Mouse (Mus musculus) kidney, adult 2 months (tissue): ENCODE results near the gene Taf8.

Experiments used
- CTCF ChIP-seq: fragments of 200-500 bp; conservative IDR thresholded peaks from 2 replicates; pipeline ENCODE4 v1.5.1; 2011; ENCODE audit warnings: low read depth, mild to moderate bottlenecking, control low read depth, low read length, moderate library complexity, mixed read lengths; ENCODE audit not compliant: insufficient read depth, insufficient read length
- POLR2A ChIP-seq: fragments of 200-500 bp; IDR thresholded peaks from one replicate; pipeline ENCODE4 v1.6.1; 2011; ENCODE audit warnings: low read depth, low read length, control low read depth

DNA sequence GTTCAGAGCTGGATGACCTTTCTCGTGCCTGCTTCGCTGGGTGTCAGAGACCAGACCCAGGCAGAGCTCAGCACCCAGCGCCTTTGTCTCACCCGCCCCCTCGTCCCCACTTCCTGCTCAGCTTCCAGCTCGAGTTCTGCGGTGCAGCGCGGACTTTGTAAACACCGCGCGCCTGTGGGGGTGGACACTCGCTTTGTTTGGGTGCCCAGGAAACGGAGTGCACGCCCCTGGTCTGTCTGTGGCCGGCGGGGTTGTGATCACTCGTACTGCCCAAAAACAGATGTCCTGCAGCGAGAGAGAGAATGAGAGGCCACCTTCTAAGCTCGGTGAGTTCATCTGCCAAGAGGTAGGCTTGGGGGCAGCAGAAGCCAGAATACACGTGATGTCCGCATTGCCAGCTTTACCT lies 2.9 kb upstream of the Taf8 start, which contains the start of gene Ccnd3:
- TF ChIP-seq POLR2A = peak; percentile 39
- TF ChIP-seq CTCF = no peak
